Mouse (Mus musculus) embryo, embryonic 10 days (tissue): ENCODE results near the gene Gm29554.
"Not testable (repeated sequence)": the region's sequence is repeated elsewhere in the genome, so short reads cannot be mapped to it uniquely, and the experiment has no call there.

ENCODE experiments used
- DNase-seq: peaks from one replicate; pipeline ENCODE4 v3.0.0-alpha.2; 2015; ENCODE audit warnings: low spot score

Gm29554 gene

GRCm38 (mm10) chrY:12273632-12274031, at the start of gene Gm29554:
Gm29554 (plus strand) TSS chrY:12273932.
- DNase-seq = not testable (repeated sequence)
